Mouse (Mus musculus): ENCODE data around the gene Zfp429. TPM values are rescaled to one million over a fixed set of nuclear protein-coding genes. Genes with fewer than 3 reads are reported as not detected.
"Not testable (repeated sequence)": the region's sequence is repeated elsewhere in the genome, so short reads cannot be mapped to it uniquely, and the experiment has no call there.

Gene Zfp429
- total and polyA plus RNA-seq, 2 experiments from 2014 or later, result 1.0 to 2.9 TPM

DNA sequence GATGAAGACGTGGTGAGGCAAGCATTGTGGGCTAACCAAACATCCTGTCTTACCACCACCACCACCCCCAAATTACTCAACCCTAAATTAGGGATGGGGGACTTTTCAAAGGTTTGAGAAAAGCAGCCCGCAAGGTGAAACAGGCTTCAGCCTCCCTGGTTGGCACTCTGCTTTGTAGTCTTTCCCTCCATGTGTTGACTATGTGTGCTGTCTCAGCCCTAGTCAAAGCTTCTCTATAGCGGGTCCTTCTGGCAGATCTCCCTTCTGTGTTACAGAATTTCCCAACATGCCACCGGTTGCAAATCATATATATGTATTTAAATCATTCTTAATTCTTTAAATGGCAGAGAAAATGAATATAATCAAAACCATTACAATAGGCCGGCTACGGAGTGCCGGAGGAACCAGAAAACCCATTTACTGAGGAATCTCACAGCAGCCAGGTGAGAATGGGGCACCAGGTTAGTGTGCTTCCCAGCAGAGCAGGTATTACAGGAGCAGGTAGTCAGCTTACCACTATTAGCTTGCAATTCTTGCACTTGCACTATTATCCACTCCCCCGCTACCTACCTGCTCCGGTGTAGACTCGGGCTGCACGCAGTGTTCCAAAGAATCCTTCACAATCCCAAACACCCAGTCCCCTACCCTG, 21.1 kb upstream of the Zfp429 start:
- Histone ChIP-seq H3K27me3 (ENCODE audit: insufficient read depth, low read length) (no peaks in the 10 kb centered on the region), H3K9ac (replicated peaks; ENCODE audit: low read length) (peak overlapping the region; percentile 43), H3K4me2 (ENCODE audit: low read depth, low read length) (peak overlapping the region; percentile 93), H3K4me1 (ENCODE audit: insufficient read depth, low read length) (no peaks in the 10 kb centered on the region), H3K27ac (no peak overlapping the region), H3K9me3 (ENCODE audit: low read length) (no peaks in the 10 kb centered on the region), H3K4me3 (ENCODE audit: low read length) (peak overlapping the region; percentile 52), H3K36me3 (ENCODE audit: insufficient read depth, low read length) (no peaks in the 10 kb centered on the region)
- 40% methylated on average over 11 of the region's 11 CpGs for WGBS
- DNase-seq (ENCODE audit: low spot score), result peak; percentile 3
- no peak for TF ChIP-seq CTCF (IDR thresholded peaks at IDR 0.05; ENCODE audit: low read depth)
- peak; percentile 39; the same call in 1 of the 2 replicates for ATAC-seq

DNA sequence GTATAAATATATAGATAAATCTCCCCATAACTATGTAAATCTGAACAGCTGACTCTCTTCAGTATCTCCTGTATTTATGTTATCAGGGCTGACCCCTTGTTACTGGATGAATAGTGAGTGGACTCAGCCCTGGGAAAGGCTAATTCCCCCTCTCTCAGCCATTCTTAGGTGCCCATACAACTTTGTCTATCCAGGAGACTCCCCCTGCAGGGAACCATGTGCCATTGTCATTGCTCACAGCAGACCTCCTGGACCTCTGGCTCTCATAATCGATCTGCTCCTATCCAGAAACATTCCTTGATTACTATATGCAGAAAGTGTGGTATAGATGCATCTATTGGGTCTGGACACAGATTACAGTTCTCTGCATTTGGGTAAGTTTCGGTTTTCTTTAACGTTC, 17.2 kb upstream of the Zfp429 start:
- Histone ChIP-seq H3K36me3 (ENCODE audit: insufficient read depth, low read length) (no peaks in the 10 kb centered on the region), H3K4me3 (ENCODE audit: low read length) (no peak overlapping the region), H3K9me3 (ENCODE audit: low read length) (no peaks in the 10 kb centered on the region), H3K9ac (replicated peaks; ENCODE audit: low read length) (no peak overlapping the region), H3K4me2 (ENCODE audit: low read depth, low read length) (no peak overlapping the region), H3K27ac (no peak overlapping the region), H3K4me1 (ENCODE audit: insufficient read depth, low read length) (no peaks in the 10 kb centered on the region), H3K27me3 (ENCODE audit: insufficient read depth, low read length) (no peaks in the 10 kb centered on the region)
- WGBS, result 88% methylated on average over 3 of the region's 3 CpGs
- TF ChIP-seq CTCF (IDR thresholded peaks at IDR 0.05; ENCODE audit: low read depth), result no peak
- no peak for ATAC-seq
- DNase-seq (ENCODE audit: low spot score), result no peak

DNA sequence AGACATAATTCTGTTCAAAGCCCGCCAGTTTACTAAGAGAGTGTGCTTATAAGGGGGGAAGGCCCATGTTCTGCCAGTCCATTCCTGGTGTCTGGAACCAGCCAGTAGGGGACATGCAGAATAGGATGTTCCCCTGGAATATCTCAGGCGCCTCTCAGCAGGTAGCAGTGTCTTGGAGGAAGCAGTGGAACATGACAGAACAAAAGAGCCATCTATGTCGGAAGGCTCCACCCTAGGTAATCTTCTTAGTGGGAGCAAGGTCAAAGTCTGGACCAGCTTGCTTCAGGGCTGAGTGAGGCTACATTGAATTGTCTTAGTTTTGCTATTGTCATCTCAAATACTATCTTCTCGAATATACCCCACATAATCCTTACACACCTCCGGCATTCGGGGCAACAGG, 16.1 kb upstream of the Zfp429 start:
- Histone ChIP-seq H3K27ac (no peak overlapping the region), H3K27me3 (ENCODE audit: insufficient read depth, low read length) (no peaks in the 10 kb centered on the region), H3K9ac (replicated peaks; ENCODE audit: low read length) (no peak overlapping the region), H3K4me2 (ENCODE audit: low read depth, low read length) (no peak overlapping the region), H3K9me3 (ENCODE audit: low read length) (no peaks in the 10 kb centered on the region), H3K4me1 (ENCODE audit: insufficient read depth, low read length) (no peaks in the 10 kb centered on the region), H3K4me3 (ENCODE audit: low read length) (no peak overlapping the region), H3K36me3 (ENCODE audit: insufficient read depth, low read length) (no peaks in the 10 kb centered on the region)
- DNase-seq (ENCODE audit: low spot score), result no peak
- ATAC-seq, result no peak
- 85% methylated on average over 6 of the region's 6 CpGs for WGBS
- no peak for TF ChIP-seq CTCF (IDR thresholded peaks at IDR 0.05; ENCODE audit: low read depth)

DNA sequence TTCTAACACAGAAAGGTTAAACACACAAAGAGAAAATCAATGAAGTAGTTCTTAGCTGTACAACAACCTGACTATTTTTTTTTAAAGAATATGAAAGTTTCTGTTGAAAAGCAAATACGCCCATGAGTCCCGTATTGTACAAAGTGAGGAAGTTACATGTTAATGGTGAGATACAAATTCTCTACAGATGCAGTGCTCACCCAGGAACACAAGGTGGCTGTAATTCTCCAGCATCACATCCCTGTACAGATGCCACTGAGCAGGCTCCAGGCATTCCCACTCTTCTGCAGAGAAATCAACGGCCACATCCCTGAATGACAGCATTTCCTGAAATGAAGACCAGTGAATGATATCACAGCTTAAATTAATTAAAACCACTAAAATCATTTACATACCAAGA, 14.0 kb upstream of the Zfp429 start:
- H3K4me1 ChIP-seq (ENCODE audit: insufficient read depth, low read length); H3K36me3 ChIP-seq (ENCODE audit: insufficient read depth, low read length); H3K27me3 ChIP-seq (ENCODE audit: insufficient read depth, low read length); H3K27ac ChIP-seq; H3K4me3 ChIP-seq (ENCODE audit: low read length); H3K9ac ChIP-seq (replicated peaks; ENCODE audit: low read length); H3K4me2 ChIP-seq (ENCODE audit: low read depth, low read length); H3K9me3 ChIP-seq (ENCODE audit: low read length): not testable (repeated sequence)
- peak; percentile 56 for TF ChIP-seq CTCF (IDR thresholded peaks at IDR 0.05; ENCODE audit: low read depth)
- DNase-seq (ENCODE audit: low spot score), result peak; percentile 1
- ATAC-seq, result peak; percentile 66
- 71% methylated on average over 3 of the region's 3 CpGs for WGBS

DNA sequence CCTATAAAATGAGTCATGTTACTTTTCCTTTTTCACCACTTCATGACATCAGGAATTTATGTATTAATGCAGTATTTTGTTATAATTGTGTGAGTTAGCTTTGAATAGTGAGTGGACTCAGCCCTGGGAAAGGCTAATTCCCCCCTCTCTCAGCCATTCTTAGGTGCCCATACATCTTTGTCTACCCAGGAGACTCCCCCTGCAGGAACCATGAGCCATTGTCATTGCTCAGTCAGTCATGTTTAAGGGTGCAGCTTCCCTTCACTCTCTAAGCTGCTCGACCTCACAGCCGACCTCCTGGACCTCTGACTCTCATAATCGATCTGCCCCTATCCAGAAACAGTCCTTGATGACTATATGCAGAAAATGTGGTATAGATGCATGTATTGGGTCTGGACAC, 23.4 kb downstream of the Zfp429 start:
- H3K4me3 ChIP-seq (ENCODE audit: low read length); H3K9me3 ChIP-seq (ENCODE audit: low read length); H3K4me1 ChIP-seq (ENCODE audit: insufficient read depth, low read length); H3K27me3 ChIP-seq (ENCODE audit: insufficient read depth, low read length); H3K27ac ChIP-seq; H3K9ac ChIP-seq (replicated peaks; ENCODE audit: low read length); DNase-seq (ENCODE audit: low spot score); H3K36me3 ChIP-seq (ENCODE audit: insufficient read depth, low read length); ATAC-seq; H3K4me2 ChIP-seq (ENCODE audit: low read depth, low read length): not testable (repeated sequence)
- WGBS, result 54% methylated on average over 3 of the region's 3 CpGs

DNA sequence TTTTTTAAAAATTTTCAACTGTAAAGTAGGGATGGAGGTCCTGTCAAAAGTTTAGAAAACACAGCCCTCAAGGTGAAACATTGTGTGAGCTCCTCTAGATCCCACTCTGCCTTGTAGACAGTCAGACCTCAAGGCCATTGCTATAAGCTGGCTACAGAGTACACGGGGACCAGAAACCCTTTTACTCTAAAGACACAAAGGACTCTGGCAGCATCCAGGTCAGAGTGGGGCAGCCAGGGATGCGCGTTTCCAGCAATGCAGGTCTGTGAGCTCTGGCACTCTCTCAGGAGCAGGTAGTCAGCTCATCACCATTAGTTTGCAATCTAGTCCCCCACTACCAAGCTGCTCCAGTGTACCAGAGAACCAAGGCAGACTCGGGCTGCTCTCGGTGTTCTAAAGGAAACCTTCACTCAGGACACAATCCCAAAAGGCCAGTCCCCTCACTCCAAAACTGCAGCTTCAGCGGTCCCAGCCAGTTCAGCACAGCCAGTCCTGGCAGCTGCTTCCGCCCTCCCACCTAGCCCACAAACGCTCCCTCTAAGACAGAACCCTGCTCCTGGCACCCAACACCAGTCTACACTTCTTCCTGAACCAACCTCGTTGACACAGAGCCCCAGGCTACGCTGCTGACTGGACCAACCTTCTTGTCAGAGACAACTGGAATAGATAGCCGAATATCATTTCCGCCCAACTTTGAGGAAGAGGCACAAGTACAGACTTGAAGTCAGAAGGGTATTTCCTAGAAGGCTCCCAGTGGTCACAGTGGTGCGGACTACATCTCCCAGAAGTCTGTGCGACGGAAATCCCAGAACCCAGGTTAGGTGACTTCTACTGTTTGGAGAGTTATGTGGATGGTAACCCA, 24.3 kb downstream of the Zfp429 start, which contains the start of the genes Gm28041 and Zfp456:
Gm28041 (minus strand) TSS at position 684 of the 862 bp plus-strand sequence.
Zfp456 (minus strand) TSS at position 761 of the 862 bp plus-strand sequence.
- ATAC-seq (peak; percentile 84), DNase-seq (ENCODE audit: low spot score) (peak; percentile 66)
- not testable (repeated sequence) for H3K4me1 ChIP-seq (ENCODE audit: insufficient read depth, low read length); H3K9me3 ChIP-seq (ENCODE audit: low read length); H3K9ac ChIP-seq (replicated peaks; ENCODE audit: low read length); H3K27ac ChIP-seq; H3K36me3 ChIP-seq (ENCODE audit: insufficient read depth, low read length); H3K27me3 ChIP-seq (ENCODE audit: insufficient read depth, low read length)
- H3K4me3 ChIP-seq (ENCODE audit: low read length), result peak within 1 kb of the TSS; percentile 36
- WGBS, result 18% methylated on average over 13 of the region's 15 CpGs
- peak within 1 kb of the TSS; percentile 56 for H3K4me2 ChIP-seq (ENCODE audit: low read depth, low read length)
